Mouse (Mus musculus) lung, embryonic 14.5 days (tissue): ENCODE measurements around the gene Sel1l3. TPM values are rescaled to one million over a fixed set of nuclear protein-coding genes. Genes with fewer than 3 reads are reported as not detected.

Experiments
- ATAC-seq: fragments of 200-750 bp; cut with Nextera tagmentation; 2 replicates; pipeline ENCODE4 v1.8.0; 2017; ENCODE audit warnings: mild to moderate bottlenecking, moderate TSS enrichment, moderate library complexity; ENCODE audit not compliant: insufficient read depth
- DNase-seq: peaks from one replicate; pipeline ENCODE4 v3.0.0-alpha.2; 2015
- H3K27ac ChIP-seq: fragments of 300-500 bp; sonication (generic); 2 replicates; pipeline ENCODE4 v1.5.1; 2014; ENCODE audit warnings: low read depth, mild to moderate bottlenecking, moderate library complexity
- H3K27me3 ChIP-seq: fragments of 300-500 bp; sonication (generic); 2 replicates; pipeline ENCODE4 v1.6.1; 2014; ENCODE audit warnings: low read length, control low read depth; ENCODE audit not compliant: insufficient read depth
- H3K36me3 ChIP-seq: fragments of 300-500 bp; sonication (generic); 2 replicates; pipeline ENCODE4 v1.6.1; 2014; ENCODE audit warnings: control low read depth; ENCODE audit not compliant: insufficient read depth
- H3K4me1 ChIP-seq: fragments of 300-500 bp; sonication (generic); 2 replicates; pipeline ENCODE4 v1.6.1; 2014; ENCODE audit warnings: antibody characterized with exemption, control low read depth; ENCODE audit not compliant: insufficient read depth
- H3K4me2 ChIP-seq: fragments of 300-500 bp; sonication (generic); 2 replicates; pipeline ENCODE4 v1.6.1; 2014; ENCODE audit warnings: mild to moderate bottlenecking
- H3K4me3 ChIP-seq: fragments of 300-500 bp; sonication (generic); 2 replicates; pipeline ENCODE4 v1.5.1; 2014; ENCODE audit warnings: low read depth, low read length
- H3K9ac ChIP-seq: fragments of 300-500 bp; sonication (generic); 2 replicates; pipeline ENCODE4 v1.6.1; 2014
- H3K9me3 ChIP-seq: fragments of 300-500 bp; sonication (generic); 2 replicates; pipeline ENCODE4 v1.6.1; 2016; ENCODE audit warnings: low read depth, low read length, control low read depth
- CTCF ChIP-seq: IDR thresholded peaks from 2 replicates; pipeline ENCODE4 v1.5.1; 2016; ENCODE audit warnings: antibody characterized with exemption, low read depth
- WGBS: fragments of 180-500 bp; shearing (Covaris S2); extraction: QIAGEN DNeasy Blood & Tissue Kit; methylation state at CpG from one replicate; pipeline ENCODE4 v1.1.7; 2014; 5-methylcytosine and 5-hydroxymethylcytosine counted together
- polyA plus RNA-seq: library from polyadenylated mRNA; unstranded; fragments of >200 nt; fragmentation: Nextera tagmentation; extraction: Ambion mirVana; gene quantifications from 2 replicates; pipeline ENCODE4 v1.2.1, GENCODE M21; 2014

Gene Sel1l3
- 6.8 and 6.9 TPM in 2 replicates for polyA plus RNA-seq

GRCm38 (mm10) chr5:53213711-53214352 is at the start of gene Sel1l3:
Gene Sel1l3 (minus strand): TSS chr5:53213927.
- peak within 1 kb of the TSS; percentile 33; the same call in 1 of the 2 replicates for H3K27ac ChIP-seq

GRCm38 (mm10) chr5:53261999-53262398 is 48.3 kb upstream of the Sel1l3 start:
- H3K4me3 ChIP-seq, result no peak overlapping the region

More at GRCm38 (mm10) chr5:53213711-53214352, at the start of gene Sel1l3:
- Histone ChIP-seq H3K4me3 (peak within 1 kb of the TSS; percentile 66), H3K9ac (peak within 1 kb of the TSS; percentile 63), H3K4me1 (no peaks in the 10 kb centered on the region), H3K9me3 (no peaks in the 10 kb centered on the region), H3K4me2 (peak within 1 kb of the TSS; percentile 94), H3K36me3 (no peaks in the 10 kb centered on the region), H3K27me3 (peaks cover 17% of the 10 kb centered on the region)
- DNase-seq (peak; percentile 39), ATAC-seq (peak; percentile 29; the same call in 1 of the 2 replicates)
- 2% methylated on average over 24 of the region's 29 CpGs for WGBS
- TF ChIP-seq CTCF, result no peak

GRCm38 (mm10) chr5:53259894-53260293 is 46.2 kb upstream of the Sel1l3 start:
- DNase-seq, result no peak
- Histone ChIP-seq H3K9me3 (no peaks in the 10 kb centered on the region), H3K9ac (no peak overlapping the region), H3K27ac (no peak overlapping the region), H3K36me3 (no peaks in the 10 kb centered on the region), H3K4me3 (no peak overlapping the region), H3K4me1 (peaks cover 4% of the 10 kb centered on the region), H3K27me3 (no peaks in the 10 kb centered on the region), H3K4me2 (no peak overlapping the region)
- TF ChIP-seq CTCF, result no peak
- ATAC-seq, result no peak
- 51% methylated on average over 5 of the region's 5 CpGs for WGBS

More at GRCm38 (mm10) chr5:53261999-53262398, 48.3 kb upstream of the Sel1l3 start:
- H3K9ac ChIP-seq, result no peak overlapping the region
- no peak for ATAC-seq
- TF ChIP-seq CTCF, result no peak
- H3K27ac ChIP-seq, result no peak overlapping the region
- H3K9me3 ChIP-seq, result no peaks in the 10 kb centered on the region
- H3K4me1 ChIP-seq, result peaks cover 4% of the 10 kb centered on the region
- 67% methylated on average over 10 of the region's 10 CpGs for WGBS
- H3K27me3 ChIP-seq, result no peaks in the 10 kb centered on the region
- no peaks in the 10 kb centered on the region for H3K36me3 ChIP-seq
- no peak for DNase-seq
- H3K4me2 ChIP-seq, result no peak overlapping the region

GRCm38 (mm10) chr5:53258038-53258786 is 44.5 kb upstream of the Sel1l3 start:
- peaks cover 4% of the 10 kb centered on the region for H3K4me1 ChIP-seq
- WGBS, result 2% methylated on average over 29 of the region's 29 CpGs
- peak; percentile 64 for ATAC-seq

DNA sequence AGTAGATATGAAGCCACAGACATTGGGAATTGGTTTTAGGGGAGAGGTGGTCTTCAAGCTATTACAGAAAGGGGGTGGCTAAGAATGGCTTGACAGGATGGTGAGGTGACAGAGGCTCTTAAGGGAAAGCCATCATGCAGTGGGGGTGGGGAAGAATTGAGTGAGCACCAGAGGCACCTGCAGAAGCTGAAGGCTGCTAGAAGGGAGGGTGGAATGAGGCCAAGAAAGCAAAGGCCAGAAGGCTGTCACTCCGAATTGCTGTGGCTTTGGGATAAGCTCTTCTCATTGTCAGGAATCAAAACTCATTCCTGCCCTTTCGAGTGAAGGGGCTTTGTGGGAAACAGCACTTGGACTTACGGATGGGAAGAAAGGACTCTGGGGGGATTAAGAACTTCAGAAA is 41.1 kb upstream of the Sel1l3 start:
- WGBS, result 65% methylated on average over 3 of the region's 3 CpGs
- TF ChIP-seq CTCF, result no peak
- H3K27ac ChIP-seq, result no peak overlapping the region

More at GRCm38 (mm10) chr5:53258038-53258786, 44.5 kb upstream of the Sel1l3 start:
- peak overlapping the region; percentile 35 for H3K4me3 ChIP-seq
- no peak overlapping the region for H3K27ac ChIP-seq
- no peaks in the 10 kb centered on the region for H3K36me3 ChIP-seq
- H3K9me3 ChIP-seq, result no peaks in the 10 kb centered on the region
- DNase-seq, result peak; percentile 76
- H3K4me2 ChIP-seq, result peak overlapping the region; percentile 80
- 0 out of 2 replicates have a peak, but pooled peaks have one; percentile 25 for TF ChIP-seq CTCF
- H3K27me3 ChIP-seq, result no peaks in the 10 kb centered on the region
- peak overlapping the region; percentile 56 for H3K9ac ChIP-seq

GRCm38 (mm10) chr5:53254154-53254553 is 40.4 kb upstream of the Sel1l3 start:
- Histone ChIP-seq H3K27me3 (no peaks in the 10 kb centered on the region), H3K4me1 (peaks cover 4% of the 10 kb centered on the region), H3K4me3 (no peak overlapping the region), H3K27ac (no peak overlapping the region), H3K9me3 (no peaks in the 10 kb centered on the region), H3K4me2 (no peak overlapping the region), H3K9ac (no peak overlapping the region), H3K36me3 (no peaks in the 10 kb centered on the region)
- 81% methylated on average over 5 of the region's 5 CpGs for WGBS
- TF ChIP-seq CTCF, result no peak
- DNase-seq (no peak), ATAC-seq (no peak)

More for the DNA sequence above, 41.1 kb upstream of the Sel1l3 start:
- Histone ChIP-seq H3K4me2 (no peak overlapping the region), H3K9me3 (no peaks in the 10 kb centered on the region), H3K9ac (no peak overlapping the region), H3K4me1 (peaks cover 4% of the 10 kb centered on the region), H3K27me3 (no peaks in the 10 kb centered on the region), H3K4me3 (no peak overlapping the region), H3K36me3 (no peaks in the 10 kb centered on the region)
- DNase-seq (no peak), ATAC-seq (no peak)
